Mouse (Mus musculus) WW6 (cell line): ENCODE data around the gene Cfap44.

Experiments used
- DNase-seq: peaks from one replicate; pipeline ENCODE4 v3.0.0-alpha.2; 2013; ENCODE audit warnings: low read depth, low spot score

Cfap44 gene

GRCm38 (mm10) chr16:44530829-44531228 lies 136.2 kb downstream of the Cfap44 start:
- DNase-seq: no peak

- DNase-seq: no peak
Observed at GRCm38 (mm10) chr16:44531239-44531797, 136.7 kb downstream of the Cfap44 start.
